Mouse (Mus musculus) lung, postnatal 4 days (tissue): Measurements from ENCODE around the gene Slc38a10.

Experiments
- DNase-seq, 2 experiments: peaks; one replicate each; pipeline ENCODE4 v3.0.0; 2021

The Slc38a10 gene

DNA sequence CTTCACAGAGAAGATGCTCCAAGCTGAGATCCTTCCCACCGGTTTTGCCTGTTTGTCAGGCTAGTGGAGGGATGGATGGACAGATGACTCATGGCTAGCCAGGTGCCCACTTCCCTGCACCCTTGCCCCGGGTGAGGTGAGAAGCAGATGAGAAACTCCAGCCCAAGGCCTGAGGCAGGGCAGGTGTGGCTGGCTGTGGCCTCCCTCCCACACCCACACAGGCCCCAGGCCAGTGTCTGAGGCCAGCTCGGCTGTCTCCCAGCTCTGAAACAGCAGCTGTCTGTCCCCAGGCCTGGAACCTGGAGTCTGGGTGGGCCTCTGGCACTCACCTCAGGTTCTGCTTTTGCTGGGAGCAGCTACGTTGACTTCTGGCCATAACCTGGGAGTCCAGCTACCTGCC, 24.8 kb upstream of the Slc38a10 start:
- DNase-seq = no peak

DNA sequence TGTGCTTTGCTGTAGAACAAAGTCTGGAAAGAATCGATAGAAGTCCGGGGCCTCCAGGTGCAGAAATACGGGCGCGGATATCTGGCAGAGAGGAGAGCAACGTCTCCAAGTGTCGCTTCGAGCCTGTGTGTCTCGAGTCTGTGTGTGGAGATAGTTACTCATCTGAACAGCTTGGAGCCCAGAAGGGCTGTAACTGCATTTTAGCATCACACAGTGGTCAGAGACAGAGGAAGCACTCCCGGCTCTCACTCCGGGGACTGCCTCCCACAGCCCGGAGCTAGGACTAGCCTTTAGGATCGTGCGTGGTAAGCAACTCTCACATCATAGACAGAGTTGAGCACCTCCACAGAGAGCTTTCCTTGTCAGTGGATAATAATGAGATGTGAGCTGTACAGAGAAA, 22.1 kb upstream of the Slc38a10 start:
- peak in 1 of 2 experiments; percentile 15 for DNase-seq

DNA sequence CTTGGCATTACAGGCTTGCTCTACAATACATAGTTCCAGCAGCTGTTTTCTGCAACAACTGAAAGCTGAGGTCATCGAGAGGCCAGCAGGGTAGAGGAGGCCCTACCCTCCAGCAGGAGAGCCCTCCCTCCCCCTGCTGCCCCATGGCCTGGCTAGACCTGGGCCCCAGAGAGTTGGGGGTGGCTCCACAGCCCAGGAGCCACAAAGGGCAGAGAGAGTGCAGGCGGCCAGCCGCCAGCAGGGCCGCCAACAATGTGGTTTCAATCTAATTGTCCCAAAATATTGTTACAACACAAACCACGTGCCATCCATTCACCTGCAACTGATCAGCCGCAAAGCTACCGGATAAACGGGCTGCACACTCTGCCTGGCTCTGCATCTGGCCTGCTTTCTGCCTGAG, 20.0 kb upstream of the Slc38a10 start:
- DNase-seq = no peak

DNA sequence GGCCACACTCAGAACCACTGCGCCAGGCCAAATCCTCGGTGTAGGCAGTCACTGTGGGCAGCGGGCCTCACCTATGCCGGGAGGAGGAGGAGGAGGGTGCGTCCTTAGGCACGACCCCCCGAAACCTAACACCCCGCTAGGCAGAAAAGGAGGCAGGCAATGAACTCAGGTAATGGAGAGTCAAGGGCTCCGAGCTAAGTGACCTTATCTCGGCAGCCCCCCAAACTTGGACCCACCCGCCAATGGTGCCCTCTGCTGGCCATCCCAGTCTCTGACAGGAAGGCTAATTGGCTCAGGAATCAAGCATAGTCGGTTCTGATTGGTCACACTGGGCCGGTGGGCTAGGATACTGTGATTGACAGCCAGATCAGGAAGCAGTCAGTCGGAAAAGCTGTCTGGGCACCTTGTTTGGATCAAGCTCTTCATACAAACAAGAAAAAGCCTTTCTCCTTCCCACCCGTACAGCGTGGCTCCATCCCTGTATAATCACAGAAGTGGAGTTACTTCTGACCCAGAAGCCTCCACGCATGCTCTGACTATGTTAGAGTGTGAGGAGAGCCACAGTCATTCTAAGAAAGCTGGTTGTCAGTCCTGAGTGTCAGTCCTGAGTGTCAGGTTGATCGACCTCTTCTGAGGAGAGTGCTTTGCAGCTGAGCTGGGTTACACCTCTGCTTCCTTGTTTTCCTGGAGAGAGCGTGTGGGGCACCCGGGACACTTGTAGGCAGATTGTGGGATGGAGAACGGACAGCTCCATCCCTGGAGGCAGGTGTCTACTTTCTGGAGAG, 18.3 kb upstream of the Slc38a10 start:
- DNase-seq = peak; percentile 86 to 89

DNA sequence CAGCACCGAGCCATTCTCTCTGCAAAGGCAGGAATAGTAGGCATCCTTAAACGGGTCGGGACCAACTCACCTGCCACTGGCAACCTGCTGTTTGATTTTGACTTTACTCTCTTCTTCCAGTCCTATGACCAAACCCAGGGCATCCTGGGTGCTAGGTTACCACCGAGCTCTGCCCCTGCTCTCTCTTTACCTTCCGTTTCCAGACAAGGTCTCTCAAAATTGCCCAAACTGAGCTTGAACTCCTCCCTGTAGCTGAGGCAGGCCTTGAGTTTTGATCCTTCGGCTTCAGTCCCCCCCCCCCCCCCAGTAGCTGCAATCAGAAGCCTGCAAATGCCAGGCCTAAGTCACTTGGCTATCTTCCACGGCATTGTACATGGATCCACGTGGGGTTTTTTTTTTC, 17.4 kb upstream of the Slc38a10 start:
- no peak for DNase-seq

DNA sequence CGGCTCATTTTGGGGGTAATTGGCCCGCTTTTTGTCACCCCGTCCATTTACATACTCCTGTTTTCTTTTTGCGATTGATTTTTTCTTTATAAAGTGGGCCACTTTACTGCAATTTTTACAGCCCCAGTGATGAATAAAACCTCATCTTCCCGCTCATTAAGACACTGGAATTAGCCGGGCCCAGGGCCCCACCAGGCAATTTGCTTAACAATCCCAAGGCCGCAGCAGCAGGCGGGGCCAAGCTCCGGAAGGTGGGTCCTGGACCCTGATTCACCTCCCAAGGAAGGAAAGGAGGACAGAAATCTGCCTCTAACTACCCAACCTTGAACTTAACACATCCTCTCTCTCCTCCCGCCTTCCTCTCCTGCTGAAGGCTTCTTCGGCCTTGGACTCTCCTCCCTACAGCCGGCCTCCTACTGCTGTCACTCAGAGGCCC, 16.8 kb upstream of the Slc38a10 start:
- DNase-seq = no peak

DNA sequence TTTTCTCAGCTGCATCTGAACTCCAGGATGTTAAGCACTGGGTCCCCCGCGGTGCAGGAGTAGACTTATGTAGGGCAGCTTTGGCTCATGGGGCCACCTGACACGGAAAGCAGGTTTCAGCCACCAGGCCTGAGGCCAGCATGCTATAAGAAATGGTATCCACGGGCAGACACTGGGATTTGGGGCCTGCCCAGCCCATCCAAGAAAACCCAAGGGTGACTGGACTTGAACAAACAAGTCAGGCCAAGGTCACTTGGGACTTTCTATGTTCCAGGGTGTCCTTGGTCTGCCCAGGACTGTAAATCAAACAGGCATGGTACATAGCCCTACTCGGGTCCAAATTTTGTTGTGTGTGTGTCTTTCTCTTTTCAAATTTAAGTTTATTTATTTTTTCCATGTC, 15.9 kb upstream of the Slc38a10 start:
- no peak for DNase-seq

DNA sequence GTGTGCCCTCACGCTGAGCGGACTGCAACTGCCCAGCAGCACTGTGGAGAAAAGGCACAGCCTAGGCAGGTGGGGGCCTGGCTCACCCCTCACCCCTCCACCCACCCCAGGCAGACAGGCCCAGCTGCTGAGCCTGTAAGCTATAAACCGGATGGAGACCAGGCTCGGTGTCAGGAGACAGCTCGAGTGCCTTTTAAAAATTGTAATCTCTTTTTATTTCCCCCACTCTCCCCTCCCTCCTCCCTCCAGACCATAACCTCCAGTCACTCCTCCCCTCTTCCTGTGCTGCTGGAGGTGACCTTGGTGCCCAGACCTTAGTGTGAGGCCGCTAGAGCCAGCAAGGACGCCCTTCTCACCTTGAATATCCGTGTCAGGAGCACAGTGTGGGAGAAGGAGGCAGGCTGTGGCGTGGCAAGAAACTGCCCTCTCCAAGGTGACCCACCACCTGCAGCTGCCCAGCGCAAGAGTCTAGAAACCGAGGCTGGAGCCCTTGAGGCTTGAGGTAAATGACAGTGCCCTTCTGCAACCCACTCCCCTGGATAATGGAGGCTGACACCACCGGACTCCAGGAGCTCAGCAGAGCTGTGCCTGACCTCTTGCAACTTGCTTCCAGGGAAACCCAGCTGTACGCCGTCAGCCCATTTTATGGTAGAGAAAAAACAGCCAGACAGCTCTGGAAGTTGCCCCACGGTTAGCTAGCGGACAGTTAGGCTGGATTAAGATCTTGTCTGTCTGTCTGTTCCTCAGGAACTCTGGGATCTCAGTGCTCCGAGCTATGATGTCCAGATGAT, 13.5 kb upstream of the Slc38a10 start:
- DNase-seq = no peak

DNA sequence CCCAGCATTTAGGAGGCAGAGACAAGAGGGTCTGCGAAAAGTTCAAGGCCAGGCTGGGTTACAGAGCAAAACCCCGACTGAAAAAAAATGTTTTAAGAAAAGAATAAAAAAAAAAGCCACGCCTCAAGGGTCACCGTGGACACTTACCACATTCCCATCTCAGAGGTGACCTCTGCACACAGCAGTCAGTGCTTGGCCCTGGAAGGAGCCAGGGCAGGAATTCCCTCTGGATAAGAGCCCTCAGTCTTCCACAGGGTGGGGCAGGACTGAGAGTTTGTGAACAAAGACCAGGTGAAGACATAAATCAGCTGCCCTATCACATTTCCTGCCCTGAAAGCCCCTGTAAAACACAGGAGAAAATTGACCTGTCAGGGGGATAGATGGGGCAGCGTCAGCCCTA, 12.9 kb upstream of the Slc38a10 start:
- DNase-seq = no peak

DNA sequence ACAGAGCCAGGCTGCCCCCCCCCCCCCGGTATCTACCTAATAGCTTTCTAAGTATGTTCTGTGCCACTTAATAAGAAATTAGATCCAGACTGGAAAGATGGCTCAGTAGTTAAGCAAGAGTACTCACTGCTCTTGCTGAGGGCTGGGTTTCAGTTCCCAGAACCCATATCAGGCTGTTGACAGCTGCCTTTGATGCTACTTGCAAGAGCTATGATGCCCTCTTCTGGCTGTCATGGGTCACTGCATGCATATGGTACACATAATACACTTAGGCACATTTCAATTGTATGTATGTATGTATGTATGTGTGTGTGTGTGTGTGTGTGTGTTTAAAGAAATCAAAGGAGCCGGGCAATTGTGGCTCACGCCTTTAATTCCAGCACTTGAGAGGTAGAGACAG, 12.1 kb upstream of the Slc38a10 start:
- DNase-seq = no peak

DNA sequence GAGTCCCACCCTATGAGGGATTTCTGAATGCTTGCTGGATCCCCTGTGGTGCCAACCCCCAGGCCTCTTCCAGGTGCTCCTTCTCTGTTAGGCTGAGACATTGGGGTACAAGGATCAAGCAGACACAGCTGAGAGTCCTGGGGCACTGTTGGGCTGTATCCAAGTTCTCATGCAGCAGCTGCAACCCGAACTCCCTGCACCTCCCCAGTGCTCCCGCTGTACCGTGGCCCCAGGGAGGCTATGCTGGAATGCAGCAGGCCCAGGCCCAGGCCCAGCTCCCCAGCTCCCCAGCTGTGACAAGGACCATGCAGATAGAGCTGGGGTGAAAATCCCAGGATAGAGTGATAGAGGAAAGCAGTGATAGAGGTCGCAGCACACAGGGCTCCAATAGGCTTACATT, 10.1 kb upstream of the Slc38a10 start:
- no peak for DNase-seq

DNA sequence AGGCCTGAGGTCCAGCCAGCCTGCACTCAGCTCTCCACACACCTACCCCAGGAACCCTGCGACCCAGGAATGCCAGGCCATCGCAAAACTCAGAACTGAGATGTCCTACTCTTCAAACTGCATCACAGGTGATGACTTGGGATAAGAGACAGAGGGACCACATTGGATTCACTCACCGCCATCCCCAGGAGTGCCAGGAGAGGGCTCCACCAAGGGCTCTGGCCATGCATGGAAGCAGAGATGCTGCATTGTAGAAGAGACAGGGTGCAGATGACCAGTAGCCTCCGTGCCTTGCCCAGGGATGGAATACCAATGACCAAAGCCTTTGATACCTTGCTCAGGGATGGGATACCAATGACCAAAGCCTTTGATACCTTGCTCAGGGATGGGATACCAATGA, 9.3 kb upstream of the Slc38a10 start:
- DNase-seq = peak in 1 of 2 experiments; percentile 62

DNA sequence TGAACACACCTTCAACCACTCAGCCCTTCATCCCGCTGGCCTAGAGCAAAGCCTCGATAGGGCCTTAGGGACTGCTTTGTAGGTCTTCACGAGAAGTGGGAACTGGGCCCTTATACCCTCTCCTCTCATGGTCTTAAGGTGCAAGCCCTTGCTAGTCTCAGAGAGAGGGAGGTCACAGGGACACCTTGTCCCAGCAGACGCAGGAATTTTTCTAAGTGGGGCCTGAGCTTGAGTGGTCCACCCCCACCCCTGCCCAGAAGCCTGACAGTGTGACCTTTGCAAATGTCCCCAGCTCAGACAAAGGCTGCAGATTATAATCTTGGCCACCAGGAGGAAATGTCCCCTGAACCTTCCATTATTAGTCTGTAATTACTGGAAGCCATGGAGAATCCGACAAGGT, 8.5 kb upstream of the Slc38a10 start:
- no peak for DNase-seq

DNA sequence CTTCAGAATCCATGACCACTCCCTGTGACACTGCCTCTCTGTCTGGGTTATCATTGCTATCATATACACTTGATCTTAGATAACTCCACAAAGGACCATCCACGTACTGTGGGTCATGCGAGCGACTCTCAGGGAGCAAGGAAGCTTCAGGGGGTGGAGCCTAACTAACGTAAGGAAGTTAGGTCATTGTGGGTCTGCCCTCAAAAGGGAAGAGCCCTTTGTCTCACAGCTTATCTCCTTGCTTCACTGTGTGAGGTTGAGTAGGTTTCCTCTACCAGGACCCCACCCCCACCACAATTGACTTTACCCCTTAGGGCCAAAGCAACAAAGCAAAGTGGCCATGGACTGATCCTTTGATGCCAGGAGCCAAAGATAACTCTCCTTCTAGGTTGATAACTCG, 7.7 kb upstream of the Slc38a10 start:
- peak in 1 of 2 experiments; percentile 37 for DNase-seq

DNA sequence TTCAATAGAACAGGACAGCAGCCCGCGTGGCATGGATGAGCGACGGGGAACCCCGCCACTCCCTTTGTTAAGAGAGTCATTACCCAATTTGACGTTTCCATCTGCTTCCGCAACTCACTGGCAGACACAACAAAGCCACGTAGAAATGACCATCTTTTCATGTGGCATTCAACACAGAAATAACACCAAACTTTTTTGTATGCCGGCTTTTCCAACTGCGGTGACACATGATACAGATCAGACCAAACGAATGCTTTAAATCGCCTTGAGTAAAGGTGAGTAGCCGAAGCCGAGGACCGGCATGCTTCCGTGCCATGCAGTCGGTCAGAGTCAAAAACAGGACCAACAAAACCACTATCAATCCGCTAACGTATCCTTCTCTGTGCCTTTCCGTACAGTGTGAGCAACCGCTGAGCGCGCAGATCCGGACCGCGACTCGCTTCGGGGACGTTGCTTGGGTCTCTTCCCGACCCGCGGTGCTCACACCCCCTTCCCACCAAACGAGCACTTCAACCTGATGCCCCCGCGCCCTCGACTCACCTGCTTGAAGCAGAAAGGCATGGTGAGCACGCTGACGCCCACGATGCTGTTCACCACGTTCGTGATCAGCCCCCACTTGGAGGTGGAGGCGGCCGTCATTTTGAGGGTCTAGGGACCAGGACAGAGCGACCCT, 570 bp downstream of the Slc38a10 start:
- peak in 1 of 2 experiments; percentile 48 for DNase-seq

DNA sequence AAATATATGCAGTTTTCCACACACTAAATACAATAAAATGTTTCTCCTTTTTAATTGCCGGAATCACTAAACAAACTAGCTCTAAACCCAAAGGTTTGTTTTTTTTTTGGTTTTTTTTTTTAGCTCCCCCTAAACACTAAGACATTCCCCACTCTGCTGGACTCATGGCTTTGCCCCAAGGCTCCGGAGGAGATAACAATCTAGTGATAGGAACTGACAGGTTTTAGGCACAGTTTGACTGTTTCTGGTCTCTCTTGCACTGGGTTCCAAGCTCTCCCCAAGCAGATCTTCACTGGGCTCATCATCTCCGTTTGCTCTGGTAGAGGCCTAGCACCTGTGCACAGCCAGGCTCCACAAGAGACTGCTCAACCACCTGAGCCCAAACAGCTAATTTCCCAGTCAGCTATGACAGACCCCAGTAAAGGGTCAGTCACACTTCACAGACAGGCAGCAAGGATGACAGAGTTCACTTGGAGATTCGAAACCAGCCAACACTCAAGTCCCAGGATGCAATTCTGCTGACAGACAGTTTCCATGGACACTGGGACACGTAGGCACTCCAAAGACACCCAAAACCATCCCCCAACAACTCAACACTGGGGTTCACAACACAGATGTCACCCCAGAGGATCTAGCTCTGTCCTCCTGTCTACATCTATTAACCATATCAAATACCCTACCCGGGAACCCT, 1.5 kb downstream of the Slc38a10 start:
- DNase-seq = no peak

DNA sequence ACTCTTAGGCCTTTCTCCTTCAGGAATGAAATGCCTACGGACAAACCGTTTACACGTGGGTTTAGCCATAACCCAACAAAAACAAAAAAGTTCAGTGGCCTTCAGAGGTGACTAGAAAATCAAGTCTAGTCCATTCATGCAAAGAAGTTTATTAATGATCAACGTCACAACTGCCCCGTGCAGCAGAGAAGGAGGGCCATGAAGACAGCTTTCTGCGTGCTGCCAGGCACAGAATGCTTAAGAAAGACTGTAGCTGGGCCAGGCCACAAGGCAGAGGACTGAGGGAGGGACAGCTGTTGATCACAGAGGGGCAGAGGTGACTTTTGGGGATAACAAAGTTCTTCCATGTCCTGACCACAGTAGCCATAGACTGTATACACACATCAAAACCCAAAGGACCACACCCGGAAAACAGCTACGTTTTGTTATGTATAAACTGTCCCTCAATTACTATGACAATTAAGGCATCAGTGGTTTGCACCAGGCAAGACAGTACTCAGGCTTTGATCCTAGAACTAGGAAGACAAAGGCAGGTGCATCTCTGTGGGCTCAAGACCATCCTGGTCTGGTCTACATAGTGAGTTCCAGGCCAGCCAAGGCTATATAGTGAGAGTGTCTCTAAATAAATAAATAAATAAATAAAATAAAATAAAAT, 2.8 kb downstream of the Slc38a10 start:
- no peak for DNase-seq

DNA sequence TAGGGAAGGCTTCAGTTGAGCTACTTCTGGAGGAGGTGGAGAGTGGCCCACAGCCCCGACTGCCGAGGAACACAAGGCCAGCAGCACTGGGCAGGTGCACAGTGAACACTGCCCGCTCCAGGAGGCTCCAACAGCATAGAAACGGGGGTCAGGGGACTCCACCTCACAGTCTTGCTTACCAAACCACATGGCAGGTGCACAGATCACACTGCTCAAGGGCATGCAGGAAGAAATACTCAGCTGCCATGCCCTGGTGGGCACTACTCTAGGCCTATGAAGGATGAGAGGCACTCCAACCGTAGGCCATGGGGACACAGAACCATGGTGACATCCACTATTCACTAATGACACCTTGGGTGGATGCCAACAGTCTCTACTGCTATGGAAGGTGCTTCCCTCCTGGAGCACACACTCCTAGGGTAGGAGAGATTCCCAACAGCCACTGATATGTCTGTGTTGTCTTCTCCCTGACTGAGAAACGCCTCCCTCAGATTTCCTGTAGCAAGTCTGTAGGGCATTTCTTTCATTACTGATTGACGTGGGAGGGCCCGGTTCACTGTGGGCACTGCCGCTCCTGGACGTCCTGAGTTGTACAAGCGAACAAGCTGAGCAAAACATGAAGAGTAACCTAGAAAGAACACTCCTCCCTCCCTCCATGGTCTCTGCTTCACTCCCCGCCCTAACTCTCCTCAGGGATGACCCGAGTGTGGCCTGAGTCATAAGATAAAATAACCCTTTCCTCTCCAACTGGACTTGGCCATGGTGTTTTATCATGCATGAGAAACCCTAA, 7.2 kb downstream of the Slc38a10 start:
- no peak for DNase-seq

DNA sequence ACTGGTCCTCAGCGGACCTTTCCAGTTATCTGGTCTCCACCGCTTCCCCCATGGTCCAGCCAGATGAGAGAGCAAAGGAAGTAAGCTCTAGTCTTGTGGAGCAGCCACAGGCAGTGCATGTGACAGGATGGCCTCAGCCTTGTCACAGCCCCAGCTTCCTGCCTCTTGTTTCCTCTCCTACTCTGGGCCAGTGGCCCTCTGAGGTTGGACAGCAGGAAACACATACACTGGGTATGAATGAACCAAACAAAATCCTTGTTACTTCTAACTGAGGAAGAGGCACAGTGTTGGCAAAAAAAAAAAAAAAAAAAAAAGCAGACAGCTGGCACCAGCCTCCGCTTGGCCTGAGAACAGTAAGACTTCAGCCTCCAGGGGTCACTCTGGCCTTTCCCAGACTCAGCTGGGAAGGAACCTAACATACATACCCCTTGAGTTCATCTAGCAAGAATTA, 8.5 kb downstream of the Slc38a10 start:
- peak; percentile 74 to 89 for DNase-seq

DNA sequence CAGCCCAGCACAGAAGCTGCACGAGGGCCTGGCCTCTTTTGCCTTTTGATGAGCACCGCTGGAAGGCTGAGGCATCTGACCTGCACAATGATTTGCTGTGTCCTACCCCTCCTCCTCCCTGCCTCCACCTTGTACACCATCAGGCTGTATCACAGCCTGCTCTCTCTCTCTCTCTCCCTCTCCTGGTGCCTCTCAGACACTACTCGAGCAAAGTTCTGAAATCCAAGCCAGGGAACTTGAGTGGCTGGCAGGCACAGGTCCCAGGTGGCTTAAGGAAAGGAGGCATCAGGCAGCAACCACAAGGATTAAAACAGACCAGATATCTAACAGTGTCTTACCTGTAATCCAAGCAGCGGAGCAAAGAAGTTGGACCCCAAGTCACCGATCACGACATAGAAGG, 10.9 kb downstream of the Slc38a10 start:
- peak; percentile 34 to 50 for DNase-seq

DNA sequence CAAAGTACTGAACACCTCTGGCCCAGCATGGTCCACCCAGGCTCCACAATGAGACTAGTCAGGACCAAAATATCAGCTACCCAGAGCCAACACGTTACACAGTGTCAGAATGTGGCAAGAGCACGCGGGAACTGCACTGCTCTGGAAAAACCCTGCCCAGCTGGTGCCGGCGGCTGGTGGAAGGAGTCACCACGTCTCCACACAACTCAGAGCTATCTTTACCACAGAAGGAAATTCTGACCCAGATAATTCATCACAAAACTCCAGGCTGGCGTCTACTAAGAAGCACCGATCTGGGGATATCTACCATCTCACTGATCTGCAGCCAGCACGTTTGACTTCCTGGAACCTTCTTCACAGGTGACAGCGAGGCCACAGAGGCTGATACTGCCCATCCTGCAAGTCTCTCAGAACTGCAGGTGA, 11.8 kb downstream of the Slc38a10 start:
- DNase-seq = no peak

DNA sequence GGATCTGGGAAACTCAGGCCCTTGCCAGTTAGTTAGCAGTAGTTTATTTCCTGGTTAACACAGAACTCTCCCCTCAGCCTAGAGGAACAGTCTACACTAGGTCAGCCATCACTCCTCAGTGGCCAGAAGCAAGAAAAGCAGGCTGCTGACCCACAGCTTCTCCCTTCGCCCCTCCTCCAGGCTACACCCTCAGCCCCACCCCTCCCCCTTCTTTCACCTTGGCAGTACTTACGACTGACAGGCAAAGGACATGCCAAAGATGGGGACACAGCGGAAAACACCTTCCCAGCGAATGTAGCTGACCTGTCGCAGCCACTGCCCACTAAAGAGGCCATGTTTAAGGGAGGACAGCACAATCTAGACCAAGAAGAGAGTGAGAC, 13.5 kb downstream of the Slc38a10 start:
- peak in 1 of 2 experiments; percentile 28 for DNase-seq
